Mouse (Mus musculus) heart, postnatal 36 days (tissue): Measurements from ENCODE around the gene Fstl1. TPM values are rescaled to one million over a fixed set of nuclear protein-coding genes. Genes with fewer than 3 reads are reported as not detected.

Experiments used
- DNase-seq, 2 experiments: peaks; one replicate each; pipeline ENCODE4 v3.0.0; 2021 to 2022
- intact Hi-C: fragments of 180-260 bp; cut with DNase I; formaldehyde crosslinking; loops from one replicate; pipeline ENCODE4 v1.15.1; 2025
- total RNA-seq, 2 experiments: library from RNA; stranded (reverse); gene quantifications; 2 replicates each; pipeline ENCODE4 v1.2.3; 2021

Gene Fstl1
- total RNA-seq, 2 experiments from 2014 or later, result 80.0 to 103 TPM

- intact Hi-C loops, result loop anchor here (1.0 to 10.0 kb wide), 3 partner anchors 133 to 709 kb away; no protein-coding TSS in a partner anchor
- DNase-seq, result peak in 1 of 2 experiments; percentile 40
These were observed 37.2 kb downstream of the Fstl1 start for GRCm38 (mm10) chr16:37813691-37814382.

GRCm38 (mm10) chr16:37814383-37814971 is 37.8 kb downstream of the Fstl1 start:
- peak; percentile 61 to 62 for DNase-seq
- intact Hi-C loops, result loop anchor here (1.0 to 10.0 kb wide), 3 partner anchors 133 to 710 kb away; no protein-coding TSS in a partner anchor

- no peak for DNase-seq
- intact Hi-C loops, result loop anchor here (5.0 to 10.0 kb wide), 2 partner anchors 54 to 713 kb away; no protein-coding TSS in a partner anchor
These were observed 41.3 kb downstream of the Fstl1 start for GRCm38 (mm10) chr16:37817986-37818385.

GRCm38 (mm10) chr16:37823949-37824348 is 47.3 kb downstream of the Fstl1 start:
- no peak for DNase-seq
- intact Hi-C loops, result loop anchor here (1.0 kb wide), 1 partner anchor 27 kb away; no protein-coding TSS in a partner anchor

GRCm38 (mm10) chr16:37824778-37825505 is 48.3 kb downstream of the Fstl1 start:
- no peak for DNase-seq
- intact Hi-C loops, result loop anchor here (1.0 kb wide), 1 partner anchor 26 kb away; no protein-coding TSS in a partner anchor

GRCm38 (mm10) chr16:37826286-37826685 is 49.6 kb downstream of the Fstl1 start:
- intact Hi-C loops, result no loop called here
- no peak for DNase-seq

- intact Hi-C loops, result no loop called here
- DNase-seq, result no peak
These were observed 54.4 kb downstream of the Fstl1 start for GRCm38 (mm10) chr16:37831041-37831440.

- intact Hi-C loops, result no loop called here
- no peak for DNase-seq
These were observed 60.9 kb downstream of the Fstl1 start for GRCm38 (mm10) chr16:37837571-37837970.

- intact Hi-C loops, result no loop called here
- no peak for DNase-seq
These were observed 65.8 kb downstream of the Fstl1 start for GRCm38 (mm10) chr16:37842439-37842838.

- intact Hi-C loops, result no loop called here
- DNase-seq, result no peak
These were observed 67.1 kb downstream of the Fstl1 start for GRCm38 (mm10) chr16:37843740-37844139.

- intact Hi-C loops, result no loop called here
- no peak for DNase-seq
These were observed 68.7 kb downstream of the Fstl1 start for GRCm38 (mm10) chr16:37845202-37845925.

- DNase-seq, result no peak
These were observed 70.4 kb downstream of the Fstl1 start for GRCm38 (mm10) chr16:37847081-37847480.

GRCm38 (mm10) chr16:37851366-37851765 is 74.7 kb downstream of the Fstl1 start:
- DNase-seq, result peak in 1 of 2 experiments; percentile 42
- intact Hi-C loops, result loop anchor here (1.0 kb wide), 1 partner anchor 27 kb away; no protein-coding TSS in a partner anchor

More at GRCm38 (mm10) chr16:37847081-37847480, 70.4 kb downstream of the Fstl1 start:
- intact Hi-C loops, result no loop called here

GRCm38 (mm10) chr16:37853279-37853678 is 76.6 kb downstream of the Fstl1 start:
- DNase-seq, result no peak
- intact Hi-C loops, result loop anchor here (2.0 kb wide), 1 partner anchor 16 kb away; the partner anchor contains the start of gene Lrrc58

GRCm38 (mm10) chr16:37854054-37854453 is 77.4 kb downstream of the Fstl1 start:
- no peak for DNase-seq
- intact Hi-C loops, result no loop called here

- intact Hi-C loops, result no loop called here
- DNase-seq, result no peak
These were observed 77.9 kb downstream of the Fstl1 start for GRCm38 (mm10) chr16:37854593-37854992.

- intact Hi-C loops, result no loop called here
- DNase-seq, result no peak
These were observed 78.9 kb downstream of the Fstl1 start for GRCm38 (mm10) chr16:37855583-37855982.

GRCm38 (mm10) chr16:37856327-37856726 is 79.7 kb downstream of the Fstl1 start:
- no peak for DNase-seq
- intact Hi-C loops, result no loop called here

GRCm38 (mm10) chr16:37857495-37857894 is 80.8 kb downstream of the Fstl1 start:
- intact Hi-C loops, result no loop called here
- no peak for DNase-seq

- no peak for DNase-seq
- intact Hi-C loops, result no loop called here
These were observed 83.5 kb downstream of the Fstl1 start for GRCm38 (mm10) chr16:37860213-37860612.
